Mouse (Mus musculus) small intestine, adult 2 months (tissue): ENCODE measurements around the gene Gm9758. TPM values are rescaled to one million over a fixed set of nuclear protein-coding genes. Genes with fewer than 3 reads are reported as not detected.
"Not testable (repeated sequence)": the region's sequence is repeated elsewhere in the genome, so short reads cannot be mapped to it uniquely, and the experiment has no call there.

Experiments
- H3K27ac ChIP-seq: fragments of 200-500 bp; 2 replicates; pipeline ENCODE4 v1.5.1; 2012; ENCODE audit warnings: low read depth, low read length, control low read depth, inconsistent platforms; ENCODE audit not compliant: insufficient read depth
- H3K27me3 ChIP-seq: fragments of 200-500 bp; 2 replicates; pipeline ENCODE4 v1.6.1; 2012; ENCODE audit warnings: mild to moderate bottlenecking, moderate library complexity, low read length, inconsistent platforms; ENCODE audit not compliant: control insufficient read depth, insufficient read depth
- H3K36me3 ChIP-seq: fragments of 200-500 bp; 2 replicates; pipeline ENCODE4 v1.6.1; 2012; ENCODE audit warnings: mild to moderate bottlenecking, low read length, control low read depth, inconsistent platforms; ENCODE audit not compliant: control insufficient read depth, insufficient read depth
- H3K4me1 ChIP-seq: fragments of 200-500 bp; 2 replicates; pipeline ENCODE4 v1.6.1; 2012; ENCODE audit warnings: low read length, inconsistent platforms, mixed read lengths; ENCODE audit not compliant: control insufficient read depth, insufficient read depth, insufficient read length
- H3K4me3 ChIP-seq: fragments of 200-500 bp; 2 replicates; pipeline ENCODE4 v1.5.1; 2012; ENCODE audit warnings: low read depth, mild to moderate bottlenecking, control low read depth, inconsistent platforms, low read length, moderate library complexity
- CTCF ChIP-seq: fragments of 200-500 bp; IDR thresholded peaks from 2 replicates; pipeline ENCODE4 v1.5.1; 2012; ENCODE audit warnings: low read depth, mild to moderate bottlenecking, control low read depth, inconsistent platforms, low read length, moderate library complexity, mixed read lengths; ENCODE audit not compliant: insufficient replicate concordance, insufficient read length; ENCODE audit errors: extremely low read depth
- POLR2A ChIP-seq: fragments of 200-500 bp; IDR thresholded peaks from 2 replicates; pipeline ENCODE4 v1.6.1; 2012; ENCODE audit warnings: low read depth, mild to moderate bottlenecking, control low read depth, inconsistent platforms, low read length, moderate library complexity
- WGBS: fragments of 180-500 bp; shearing (Covaris S2); methylation state at CpG from one replicate; pipeline ENCODE4 v1.1.7; 2018; 5-methylcytosine and 5-hydroxymethylcytosine counted together
- polyA plus RNA-seq: library from polyadenylated mRNA; depleted of rRNA; stranded (reverse); fragments of >200 nt; gene quantifications from 2 replicates; pipeline ENCODE4 v1.2.3, GENCODE M21; 2012; rRNA removed

The Gm9758 gene
- polyA plus RNA-seq, 1 experiment, result not detected

DNA sequence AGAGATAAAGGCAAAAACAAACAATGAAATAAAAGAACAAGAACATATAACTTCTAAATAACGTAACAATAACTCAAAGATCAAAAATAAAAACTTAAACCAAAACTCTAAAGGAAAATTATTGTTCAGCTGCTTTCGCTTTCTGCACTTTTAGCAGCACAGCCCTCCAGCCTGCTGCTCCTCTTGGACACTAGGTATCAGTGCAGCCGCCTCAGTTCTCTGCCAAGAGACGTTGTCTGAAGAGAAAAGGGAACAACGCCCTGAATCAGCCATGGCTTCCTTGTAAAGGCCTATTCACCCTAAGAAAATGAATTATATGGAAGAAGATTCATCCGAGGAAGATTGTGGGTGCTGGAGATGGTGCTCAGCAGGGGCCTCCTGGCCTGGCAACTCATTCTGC is 19.0 kb upstream of the Gm9758 start:
- WGBS, result 70% methylated on average over 5 of the region's 6 CpGs
- H3K27me3 ChIP-seq, result not testable (repeated sequence)

DNA sequence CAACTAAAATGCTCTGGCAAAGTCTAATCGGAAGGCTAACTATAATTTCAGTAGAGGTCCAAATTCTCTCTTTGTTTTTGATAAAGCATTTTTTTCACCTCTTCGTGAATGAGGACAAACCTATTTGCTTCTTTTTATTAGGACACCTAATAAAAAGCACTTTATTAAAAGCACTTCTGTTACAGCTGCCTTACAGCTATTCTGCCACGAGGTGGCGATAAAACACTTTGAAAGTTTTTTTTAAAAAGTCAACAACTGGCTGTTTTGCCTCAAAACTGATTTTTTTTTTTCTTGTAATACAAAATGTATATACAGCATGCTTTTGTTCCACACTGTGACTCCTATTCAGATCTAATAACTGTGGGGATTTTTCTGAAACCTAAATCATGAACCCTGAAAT is 12.3 kb upstream of the Gm9758 start:
- 33% methylated on average over 4 of the region's 4 CpGs for WGBS
- not testable (repeated sequence) for H3K27ac ChIP-seq, H3K27me3 ChIP-seq, H3K36me3 ChIP-seq, H3K4me1 ChIP-seq, H3K4me3 ChIP-seq

More for the DNA sequence above, 19.0 kb upstream of the Gm9758 start:
- H3K36me3 ChIP-seq, H3K4me1 ChIP-seq, H3K27ac ChIP-seq, H3K4me3 ChIP-seq: not testable (repeated sequence)

DNA sequence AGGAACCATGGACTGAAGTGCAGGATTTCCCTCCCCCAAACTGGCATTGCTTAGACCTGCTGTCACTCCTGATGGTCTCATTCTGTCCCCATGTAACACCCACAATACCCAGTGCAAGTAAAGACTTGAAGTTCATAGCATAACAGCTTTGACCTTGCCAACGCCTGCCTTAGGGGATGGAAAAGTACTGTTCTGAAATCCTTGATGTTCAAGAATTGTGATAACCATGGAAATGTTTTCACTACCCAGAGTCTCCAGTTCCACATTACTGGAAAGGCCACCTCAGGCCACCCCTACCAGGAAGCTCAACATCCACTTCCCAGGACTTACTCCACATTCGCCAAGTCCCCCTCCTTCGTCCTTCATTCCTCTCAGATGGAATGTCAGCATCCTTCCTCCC is 338 bp downstream of the Gm9758 start:
- H3K4me3 ChIP-seq, H3K36me3 ChIP-seq, H3K27ac ChIP-seq, H3K4me1 ChIP-seq, H3K27me3 ChIP-seq: not testable (repeated sequence)
- WGBS, result 69% methylated on average over 2 of the region's 3 CpGs

DNA sequence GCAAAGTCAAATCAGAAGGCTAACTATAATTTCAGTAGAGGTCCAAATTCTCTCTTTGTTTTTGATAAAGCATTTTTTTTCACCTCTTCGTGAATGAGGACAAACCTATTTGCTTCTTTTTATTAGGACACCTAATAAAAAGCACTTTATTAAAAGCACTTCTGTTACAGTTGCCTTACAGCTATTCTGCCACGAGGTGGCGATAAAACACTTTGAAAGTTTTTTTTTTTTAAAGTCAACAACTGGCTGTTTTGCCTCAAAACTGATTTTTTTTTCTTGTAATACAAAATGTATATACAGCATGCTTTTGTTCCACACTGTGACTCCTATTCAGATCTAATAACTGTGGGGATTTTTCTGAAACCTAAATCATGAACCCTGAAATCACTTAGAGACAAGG is 11.2 kb downstream of the Gm9758 start:
- not testable (repeated sequence) for H3K4me1 ChIP-seq, H3K36me3 ChIP-seq, H3K27me3 ChIP-seq, H3K27ac ChIP-seq, H3K4me3 ChIP-seq
- WGBS, result 18% methylated on average over 3 of the region's 3 CpGs

DNA sequence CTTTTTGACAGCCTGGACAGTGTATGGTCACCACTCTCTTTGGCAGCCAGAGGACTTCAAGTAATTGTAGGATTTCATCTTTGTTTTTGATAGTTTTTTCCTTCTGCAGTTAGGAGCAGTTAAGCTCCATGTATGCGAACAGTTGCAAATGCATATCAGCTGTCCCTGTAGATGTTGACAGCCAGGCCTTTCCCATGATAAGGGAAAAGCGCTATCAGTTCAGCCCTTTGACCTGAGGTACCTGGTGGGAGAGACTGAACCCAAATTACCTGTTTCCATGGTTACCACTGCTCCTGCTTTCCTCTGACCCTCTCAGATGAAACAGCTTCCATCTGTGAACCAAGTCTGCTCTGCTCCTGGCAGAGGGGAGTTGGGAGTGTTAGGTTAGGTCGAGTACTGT is 22.5 kb downstream of the Gm9758 start:
- Histone ChIP-seq H3K36me3 (no peaks in the 10 kb centered on the region), H3K27me3 (no peaks in the 10 kb centered on the region), H3K4me1 (no peaks in the 10 kb centered on the region), H3K27ac (no peak overlapping the region), H3K4me3 (no peak overlapping the region)
- TF ChIP-seq POLR2A, result no peak
- TF ChIP-seq CTCF, result no peak
- 29% methylated on average over 3 of the region's 3 CpGs for WGBS

DNA sequence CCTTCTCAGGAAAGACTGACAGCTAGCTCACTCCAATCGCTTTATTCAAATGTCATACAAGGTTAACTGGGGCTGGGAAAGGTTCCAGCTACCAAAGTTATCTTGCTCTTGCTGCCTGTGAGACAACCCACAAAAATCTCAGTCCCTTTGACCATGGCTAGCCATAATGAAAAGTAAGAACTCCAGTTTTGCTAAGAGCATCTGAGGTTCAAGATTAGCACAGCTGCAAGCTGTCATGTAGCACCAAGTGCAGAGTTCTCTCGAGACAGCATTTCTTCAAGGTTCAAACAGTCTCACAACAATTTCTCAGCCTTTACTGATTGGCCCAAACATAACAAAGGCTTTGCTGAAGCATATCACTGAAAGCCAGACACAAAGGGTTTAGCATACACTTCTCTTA is 29.4 kb downstream of the Gm9758 start:
- 68% methylated on average over 2 of the region's 2 CpGs for WGBS

More for the DNA sequence above, 29.4 kb downstream of the Gm9758 start:
- not testable (repeated sequence) for H3K4me3 ChIP-seq, H3K36me3 ChIP-seq, H3K27me3 ChIP-seq, H3K27ac ChIP-seq, H3K4me1 ChIP-seq

Other genes starting within 250 kb of the Gm9758 start
- not detected in 2 replicates for gene Speer4e, start 23.5 kb upstream of the Gm9758 start, polyA plus RNA-seq
- not detected in 2 replicates for gene Gm10354, start 64.0 kb upstream of the Gm9758 start, polyA plus RNA-seq
- not detected in 2 replicates for gene Gm17019, start 118.1 kb upstream of the Gm9758 start, polyA plus RNA-seq